Mouse (Mus musculus) inflammation-experienced regulatory T-cells, adult 6 months (primary cell): ENCODE results near the gene Fam117b. TPM values are rescaled to one million over a fixed set of nuclear protein-coding genes. Genes with fewer than 3 reads are reported as not detected.

Experiments used
- ATAC-seq: one replicate; pipeline ENCODE4 v1.8.0; 2017
- polyA plus RNA-seq, 3 experiments: library from polyadenylated mRNA; unstranded; fragments of 100-300 nt; shearing (Covaris generic); gene quantifications; one replicate each; pipeline ENCODE4 v1.2.1; 2017

The Fam117b gene
- polyA plus RNA-seq = 10 to 100 TPM; 14.7 to 26.3 (median 15.4) TPM

DNA sequence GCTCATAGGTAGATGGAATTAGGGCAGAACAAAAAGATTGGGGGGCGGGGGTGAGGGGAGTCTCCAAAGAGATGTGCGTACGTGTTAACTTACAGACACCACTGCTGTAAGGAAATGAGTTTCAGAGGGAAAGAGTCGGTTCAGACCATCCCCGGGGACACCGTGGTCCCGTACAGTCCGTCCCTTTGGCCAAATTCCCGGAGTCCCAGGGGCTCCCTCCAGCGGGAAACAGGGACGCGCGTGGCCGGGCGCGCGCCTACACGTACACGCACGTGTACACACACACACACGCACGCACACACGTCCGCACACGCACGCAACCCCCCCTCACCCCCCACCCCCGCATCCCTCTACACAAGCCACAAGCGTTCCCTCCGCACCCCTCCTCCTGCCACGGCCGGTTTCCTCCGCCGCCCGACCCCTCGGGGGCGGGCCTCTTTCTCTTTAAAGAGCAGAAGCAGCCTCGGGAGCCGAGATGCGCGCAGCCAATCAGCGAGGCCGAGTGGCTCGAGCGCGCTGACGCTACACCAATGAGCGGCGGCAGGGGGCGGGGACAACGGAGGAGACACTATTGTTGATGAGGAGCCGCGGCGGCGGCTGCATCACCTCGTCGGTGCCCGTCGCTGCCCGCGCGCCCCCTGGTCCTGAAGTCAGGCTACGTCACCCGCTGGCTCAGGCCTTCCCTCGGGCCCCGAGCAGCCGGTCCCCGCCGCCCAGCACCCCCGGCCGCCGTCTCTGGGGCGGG is at the start of gene Fam117b:
TSS of gene Fam117b (plus strand) at position 594 of the 745 bp plus-strand sequence.
- ATAC-seq = peak; percentile 89

GRCm38 (mm10) chr1:59868041-59868440 is 44.8 kb upstream of the Fam117b start:
- no peak for ATAC-seq

GRCm38 (mm10) chr1:59874023-59874422 is 38.8 kb upstream of the Fam117b start:
- ATAC-seq = no peak

GRCm38 (mm10) chr1:59878098-59878497 is 34.7 kb upstream of the Fam117b start:
- ATAC-seq = no peak

- peak; percentile 82 for ATAC-seq
Observed at GRCm38 (mm10) chr1:59883349-59884134, 29.3 kb upstream of the Fam117b start.

DNA sequence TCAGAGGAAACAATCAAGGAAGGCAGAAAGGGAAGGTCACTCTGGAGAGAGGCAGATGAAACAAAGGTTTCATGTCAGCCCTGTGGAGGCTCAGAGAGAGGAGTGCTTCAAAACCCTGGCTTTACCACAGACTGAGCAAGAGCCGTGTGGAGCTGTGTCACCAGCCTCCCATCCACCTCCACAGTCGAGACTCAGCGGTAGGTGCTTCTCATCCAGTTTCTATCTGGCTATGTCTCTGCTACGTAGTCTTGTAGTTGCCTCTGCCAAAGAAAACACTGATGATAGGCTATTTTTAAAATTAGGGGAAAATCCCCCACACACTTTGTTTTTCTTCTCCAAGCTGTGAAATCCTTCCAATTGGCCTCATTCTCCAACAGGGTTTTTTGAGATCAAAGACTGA is 25.9 kb upstream of the Fam117b start:
- ATAC-seq = peak; percentile 25

DNA sequence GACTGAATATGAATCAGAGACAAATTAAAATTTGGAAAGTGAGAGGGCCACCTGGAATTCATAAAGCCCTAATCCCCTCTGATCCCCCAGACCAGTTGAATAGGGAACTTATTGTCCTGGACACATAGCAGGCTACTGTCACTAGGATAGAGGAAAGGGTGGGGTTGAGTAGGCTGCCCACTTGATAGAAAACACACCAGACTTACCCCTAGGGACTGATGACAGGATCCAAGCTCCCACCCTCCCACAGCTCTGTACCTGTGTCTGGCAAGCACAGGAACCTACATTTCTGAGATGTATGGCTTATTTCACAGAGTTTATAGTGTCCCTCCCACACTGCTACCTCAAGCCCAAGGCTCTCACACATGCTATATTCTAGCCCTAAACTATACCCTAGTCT is 24.8 kb upstream of the Fam117b start:
- no peak for ATAC-seq

DNA sequence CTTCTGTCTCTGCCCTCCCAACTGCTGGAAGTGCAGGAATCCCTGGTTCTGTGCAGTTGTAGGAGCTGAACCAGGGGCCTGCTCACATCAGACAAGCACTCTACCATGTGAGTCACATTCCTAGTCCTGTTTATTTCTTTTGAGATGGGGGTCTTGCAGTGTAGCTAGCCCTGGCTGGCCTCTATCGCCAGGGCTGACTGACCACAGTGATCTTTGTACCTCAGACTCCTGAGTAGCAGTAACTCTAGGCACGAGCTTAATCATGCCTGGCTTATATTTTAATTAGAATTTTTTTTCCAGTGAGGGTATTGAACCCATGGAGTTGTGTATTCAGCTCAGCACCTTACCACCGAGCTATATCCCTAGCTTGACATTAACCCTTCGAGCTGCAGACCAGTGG is 21.6 kb upstream of the Fam117b start:
- no peak for ATAC-seq

DNA sequence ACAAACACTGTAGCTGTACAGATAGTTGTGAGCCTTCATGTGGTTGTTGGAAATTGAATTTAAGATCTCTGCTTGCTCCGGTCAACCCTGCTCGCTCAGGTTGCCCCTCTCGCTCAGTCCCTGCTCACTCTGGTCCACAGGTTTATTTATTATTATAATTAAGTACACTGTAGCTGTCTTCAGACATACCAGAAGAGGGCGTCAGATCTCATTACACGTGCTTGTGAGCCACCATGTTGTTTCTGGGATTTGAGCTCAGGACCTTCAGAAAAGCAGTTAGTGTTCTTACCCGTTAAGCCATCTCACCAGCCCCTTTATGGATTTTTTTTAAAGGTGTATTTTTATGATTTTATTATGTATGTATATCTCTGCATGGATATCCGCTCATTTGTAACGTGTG is 20.0 kb upstream of the Fam117b start:
- no peak for ATAC-seq

- ATAC-seq = no peak
Observed at GRCm38 (mm10) chr1:59894025-59894424, 18.8 kb upstream of the Fam117b start.

DNA sequence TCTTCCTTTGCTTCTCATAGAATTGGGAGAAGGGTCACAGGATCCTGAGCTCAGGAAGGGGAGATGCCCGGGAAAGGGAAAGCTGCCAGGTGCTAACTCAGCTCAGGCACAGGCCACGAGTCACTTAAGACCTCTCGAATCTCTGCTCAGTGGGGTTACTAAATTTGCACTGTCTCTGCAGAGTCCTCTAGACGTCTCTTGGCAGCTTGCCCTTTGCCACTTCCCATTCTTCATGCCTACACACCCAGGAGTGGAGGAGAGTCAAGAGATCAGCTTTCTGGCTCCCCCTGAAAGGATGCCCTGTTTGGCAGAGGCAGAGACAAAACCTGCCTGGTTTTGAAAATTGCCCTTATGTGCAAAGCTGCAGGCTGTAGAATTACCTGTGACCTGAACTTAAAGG is 17.4 kb upstream of the Fam117b start:
- ATAC-seq = peak; percentile 47

DNA sequence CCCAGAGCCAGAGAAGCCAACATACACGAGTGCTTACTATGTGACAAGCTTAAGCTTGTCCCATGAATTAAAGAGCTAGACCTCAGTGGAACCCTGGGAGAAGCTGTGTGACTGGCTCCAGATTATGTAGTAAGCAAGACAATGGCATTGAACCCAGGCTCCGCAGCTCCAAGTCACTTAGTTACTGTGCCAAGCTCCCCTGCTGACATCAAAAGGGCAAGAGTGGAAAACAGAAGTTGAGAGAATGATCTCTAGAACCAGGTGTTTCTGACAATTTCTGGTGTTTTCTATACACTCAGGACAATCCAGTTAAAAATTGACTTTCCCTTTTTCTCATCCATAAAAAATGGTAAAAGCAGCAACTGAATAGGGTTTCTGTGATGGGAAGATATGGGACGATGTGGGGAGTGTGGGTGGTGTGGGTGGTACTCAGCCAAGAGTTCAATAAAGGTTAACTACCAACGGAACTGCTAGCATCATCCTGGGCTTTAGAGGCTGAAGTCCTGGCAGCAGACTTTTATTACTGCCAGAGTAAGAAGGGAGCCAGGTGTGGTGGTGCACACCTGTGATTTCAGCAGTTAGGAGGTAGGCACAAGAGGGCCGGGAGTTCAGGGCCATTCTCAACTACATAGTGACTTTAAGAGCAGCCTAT is 15.5 kb upstream of the Fam117b start:
- ATAC-seq = no peak

DNA sequence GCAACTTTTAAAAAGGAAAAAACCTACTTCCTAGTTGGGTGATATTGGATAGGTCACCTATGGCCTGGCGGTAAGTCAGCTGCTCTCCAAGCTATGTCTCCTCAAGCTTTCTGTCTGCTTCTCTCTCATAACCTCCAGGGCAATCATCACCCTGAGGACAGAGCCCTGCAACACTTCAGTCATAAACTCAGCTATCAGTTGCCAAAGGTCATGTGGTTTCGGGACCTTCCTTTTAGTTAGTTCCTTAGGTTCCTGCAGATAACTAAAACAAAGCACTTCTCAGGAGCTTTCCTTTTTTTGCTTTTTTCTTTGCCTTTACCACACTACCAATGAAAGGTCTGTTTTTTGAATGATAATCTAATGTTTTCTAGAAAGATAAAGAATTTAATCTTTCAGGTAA is 13.1 kb upstream of the Fam117b start:
- ATAC-seq = no peak

DNA sequence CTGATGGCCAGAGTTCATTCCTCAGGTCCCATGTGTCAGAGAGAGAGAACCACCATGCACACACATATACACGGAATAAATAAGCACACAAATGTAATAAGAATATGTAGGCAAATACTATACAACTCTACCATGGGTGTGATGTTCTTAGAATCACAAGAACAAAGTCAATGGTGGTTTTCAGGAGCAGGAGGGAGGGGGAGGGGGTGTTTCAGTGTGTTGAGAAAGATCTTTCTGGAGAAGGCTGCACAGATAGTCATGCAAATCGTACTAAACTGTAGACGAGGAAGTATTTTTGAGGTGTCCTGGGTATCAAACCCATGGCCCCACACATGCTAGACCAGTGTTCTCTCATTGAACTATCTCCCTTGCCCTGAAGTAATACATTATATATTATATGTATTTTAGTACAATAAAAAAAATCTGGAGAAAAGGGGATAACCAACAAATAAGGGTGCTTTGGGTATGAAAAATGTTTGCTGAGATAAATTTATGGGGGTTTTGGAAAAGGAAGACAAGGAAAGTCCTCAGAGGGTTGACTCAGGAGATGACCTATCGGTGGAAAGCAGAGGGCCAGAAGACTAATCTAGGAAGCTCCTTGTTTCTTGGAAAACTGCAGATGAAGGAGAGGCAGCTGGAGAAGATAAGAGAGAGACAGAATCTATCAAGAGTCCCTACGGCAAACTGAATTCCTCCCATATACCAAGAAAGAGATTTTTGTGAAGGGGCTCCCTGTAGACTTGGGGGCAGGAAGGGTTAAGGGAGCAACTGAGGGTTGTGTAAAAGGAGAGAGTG is 11.5 kb upstream of the Fam117b start:
- ATAC-seq = no peak

DNA sequence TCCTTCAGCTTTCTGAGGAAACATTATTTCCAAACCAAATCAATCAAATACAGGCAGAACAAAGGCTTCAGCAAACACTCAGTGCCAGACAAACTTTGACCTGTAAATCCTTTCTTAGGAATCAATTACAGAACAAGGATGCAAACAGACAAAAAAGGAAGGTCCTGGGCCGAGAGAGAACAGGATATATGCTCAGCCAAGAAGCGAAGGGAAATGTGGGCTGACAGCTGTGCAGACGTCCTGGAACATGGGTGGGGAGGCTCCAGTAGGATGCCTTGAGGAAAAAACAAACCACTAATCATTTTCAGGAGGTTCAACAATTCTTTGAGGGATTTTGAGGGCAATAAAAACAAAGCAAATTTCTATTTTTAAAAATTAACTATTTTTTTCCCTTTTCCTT is 10.2 kb upstream of the Fam117b start:
- ATAC-seq = no peak

- ATAC-seq = no peak
Observed at GRCm38 (mm10) chr1:59904630-59905295, 8.0 kb upstream of the Fam117b start.

DNA sequence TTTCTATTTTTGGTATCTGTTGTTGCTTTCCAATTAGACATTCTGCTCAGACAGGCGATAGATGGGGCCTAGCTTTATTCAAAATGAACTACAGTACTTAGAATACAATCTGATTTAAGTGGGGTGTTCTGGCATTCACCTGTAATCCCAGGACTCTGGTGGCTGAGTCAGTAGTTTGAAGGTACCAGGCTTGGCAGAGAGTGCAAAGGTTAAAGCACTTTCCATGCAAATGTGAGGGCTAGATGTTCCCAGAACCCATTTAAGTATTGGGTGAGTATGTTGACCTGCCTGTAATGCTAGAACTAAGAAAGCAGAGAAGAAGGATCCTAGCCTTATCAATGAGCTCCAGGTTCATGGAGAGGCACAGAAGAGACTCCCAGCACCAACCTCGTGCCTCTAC is 6.9 kb upstream of the Fam117b start:
- ATAC-seq = no peak

DNA sequence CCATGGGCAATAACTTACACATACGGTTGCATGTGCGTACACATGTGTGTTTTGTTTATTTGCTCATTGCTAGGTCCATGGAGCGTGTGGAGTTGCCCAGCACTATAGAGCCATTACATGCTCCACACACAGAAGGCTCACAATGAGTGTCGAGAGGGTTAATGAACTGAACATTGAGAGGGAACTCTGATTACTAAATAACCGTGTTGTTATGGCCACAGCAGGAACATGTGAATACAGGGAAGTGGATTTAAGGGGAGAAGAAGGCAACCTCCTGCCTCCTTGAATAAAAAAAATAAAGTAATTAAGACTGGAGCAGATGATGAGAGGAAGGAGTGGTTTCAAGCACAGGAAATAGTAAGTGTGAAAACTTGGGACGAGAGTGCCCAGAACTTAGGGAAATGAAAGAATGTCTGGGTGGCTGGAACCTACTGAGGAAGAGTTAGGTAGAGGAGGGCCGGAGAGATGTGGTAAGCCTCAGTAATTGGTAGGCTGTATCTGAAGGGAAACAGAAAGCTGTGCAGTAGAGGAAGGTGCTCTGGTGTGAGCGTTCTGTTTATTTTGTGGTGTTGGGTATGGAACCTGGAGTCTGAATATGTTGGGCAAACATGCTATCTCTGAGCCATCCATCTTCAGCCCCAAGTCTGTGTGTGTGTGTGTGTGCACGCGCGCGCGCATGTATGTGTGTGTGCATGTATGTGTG is 5.8 kb upstream of the Fam117b start:
- no peak for ATAC-seq

GRCm38 (mm10) chr1:59907700-59908099 is 5.1 kb upstream of the Fam117b start:
- ATAC-seq = no peak

DNA sequence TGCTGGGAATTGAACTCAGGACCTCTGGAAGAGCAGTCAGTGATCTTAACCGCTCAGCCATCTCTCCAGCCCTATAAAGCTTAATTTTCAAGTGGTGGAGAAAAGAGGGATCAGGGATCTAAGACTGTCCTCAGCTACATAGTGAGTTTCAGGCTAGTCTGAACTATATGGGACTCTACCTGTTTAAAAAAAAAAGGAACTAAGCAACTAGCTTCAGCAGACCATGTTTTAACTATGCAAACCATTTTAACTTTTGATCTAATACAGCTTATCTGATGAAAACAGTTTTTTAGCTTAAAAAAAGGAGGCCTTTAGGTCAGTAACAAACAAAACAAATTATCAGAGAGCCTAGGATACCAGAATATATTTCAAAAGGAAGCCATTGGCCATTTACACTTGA is 1.9 kb upstream of the Fam117b start:
- ATAC-seq = no peak

DNA sequence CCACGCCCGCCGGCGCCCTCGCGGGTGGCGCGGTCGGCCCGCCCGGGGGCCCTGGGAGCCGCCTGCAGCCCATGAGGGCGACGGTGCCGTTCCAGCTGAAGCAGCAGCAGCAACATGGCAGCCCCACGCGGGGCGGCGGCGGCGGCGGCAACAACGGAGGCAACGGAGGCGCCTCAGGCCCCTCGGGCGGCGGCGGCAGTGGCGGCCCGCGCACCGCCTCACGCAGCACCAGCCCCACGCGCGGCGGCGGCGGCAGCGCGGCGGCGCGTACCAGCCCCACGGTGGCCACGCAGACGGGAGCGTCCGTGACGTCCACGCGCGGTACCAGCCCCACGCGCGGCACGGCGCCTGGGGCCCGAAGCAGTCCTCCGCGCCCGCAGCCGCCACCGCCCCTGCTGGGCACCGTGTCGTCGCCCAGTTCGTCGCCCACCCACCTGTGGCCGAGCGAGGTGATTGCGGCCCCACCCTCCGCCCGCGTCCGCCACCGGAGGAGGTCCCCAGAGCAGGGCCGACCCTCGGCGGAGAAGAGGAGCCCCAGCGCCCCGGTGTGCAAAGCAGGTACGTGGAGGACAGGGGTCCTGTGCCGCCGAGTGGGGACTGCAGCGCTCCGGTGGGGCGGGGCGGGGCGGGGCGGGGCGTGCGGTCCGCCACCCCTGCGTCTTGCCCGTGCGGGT is 526 bp downstream of the Fam117b start:
- peak; percentile 4 for ATAC-seq
